Mouse (Mus musculus) gastrocnemius, postnatal 14 days (tissue): ENCODE measurements around the gene Uhrf1. TPM values are rescaled to one million over a fixed set of nuclear protein-coding genes. Genes with fewer than 3 reads are reported as not detected.
A peak's percentile ranks its signal among the peaks of the same experiment; 100 is the strongest.

Experiments
- DNase-seq: peaks from one replicate; pipeline ENCODE4 v3.0.0; 2021; ENCODE audit warnings: mixed read lengths
- intact Hi-C: fragments of 180-260 bp; cut with DNase I; formaldehyde crosslinking; loops from one replicate; pipeline ENCODE4 v1.15.1; 2025; ENCODE audit warnings: low total_unique reads
- total RNA-seq, 2 experiments: library from RNA; stranded (reverse); gene quantifications; 2 replicates each; pipeline ENCODE4 v1.2.3; 2021

Uhrf1 gene
- total RNA-seq, 2 experiments from 2014 or later, result 5.4 to 7.4 TPM

GRCm38 (mm10) chr17:56273482-56273881, 29.6 kb upstream of the Uhrf1 start:
- no peak for DNase-seq
- intact Hi-C loops, result no loop called here

- intact Hi-C loops, result no loop called here
- no peak for DNase-seq
Measured at GRCm38 (mm10) chr17:56273986-56274385, 29.1 kb upstream of the Uhrf1 start.

- peak; percentile 38 for DNase-seq
- intact Hi-C loops, result no loop called here
Measured at GRCm38 (mm10) chr17:56275842-56276480, 27.2 kb upstream of the Uhrf1 start.

- intact Hi-C loops, result no loop called here
- DNase-seq, result peak; percentile 91
Measured at GRCm38 (mm10) chr17:56276643-56277566, 26.2 kb upstream of the Uhrf1 start, which contains the start of gene Ticam1. Ticam1 (minus strand) TSS chr17:56276786.

DNA sequence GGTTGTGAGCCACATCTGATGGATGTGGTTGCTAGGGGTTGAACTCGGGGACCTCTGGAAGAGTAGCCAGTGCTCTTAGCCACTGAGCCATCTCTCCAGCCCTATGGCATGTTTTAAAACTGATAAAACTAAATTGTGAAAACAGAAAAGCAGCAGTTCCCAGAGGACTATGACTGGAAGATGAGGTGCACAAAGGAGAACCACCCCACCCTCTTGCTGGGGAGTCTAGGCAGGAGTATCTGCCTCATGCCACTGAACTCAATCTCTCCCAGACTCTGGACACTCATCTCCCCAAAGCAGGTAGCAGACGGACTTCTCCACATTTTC, 25.6 kb upstream of the Uhrf1 start:
- no peak for DNase-seq
- intact Hi-C loops, result no loop called here

DNA sequence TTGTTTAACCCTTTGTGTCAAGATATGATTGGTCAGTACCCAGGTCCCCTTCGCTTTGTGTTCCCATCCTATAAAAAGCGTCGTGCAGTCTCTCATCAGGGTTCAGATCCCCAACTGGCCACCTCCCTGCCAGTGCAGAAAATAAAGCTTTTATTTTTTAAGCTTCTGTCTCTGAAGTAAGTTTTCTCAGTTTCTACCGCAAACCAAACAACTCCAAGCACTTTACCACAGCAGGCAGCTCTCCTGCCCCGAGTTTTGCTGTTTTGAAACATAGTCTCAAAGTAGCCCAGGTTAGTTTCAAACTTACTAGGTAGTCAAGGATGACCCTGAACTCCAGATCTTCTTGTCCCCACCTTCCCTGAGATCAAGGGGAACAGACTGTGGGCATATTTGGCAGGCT, 24.8 kb upstream of the Uhrf1 start:
- intact Hi-C loops, result no loop called here
- no peak for DNase-seq

DNA sequence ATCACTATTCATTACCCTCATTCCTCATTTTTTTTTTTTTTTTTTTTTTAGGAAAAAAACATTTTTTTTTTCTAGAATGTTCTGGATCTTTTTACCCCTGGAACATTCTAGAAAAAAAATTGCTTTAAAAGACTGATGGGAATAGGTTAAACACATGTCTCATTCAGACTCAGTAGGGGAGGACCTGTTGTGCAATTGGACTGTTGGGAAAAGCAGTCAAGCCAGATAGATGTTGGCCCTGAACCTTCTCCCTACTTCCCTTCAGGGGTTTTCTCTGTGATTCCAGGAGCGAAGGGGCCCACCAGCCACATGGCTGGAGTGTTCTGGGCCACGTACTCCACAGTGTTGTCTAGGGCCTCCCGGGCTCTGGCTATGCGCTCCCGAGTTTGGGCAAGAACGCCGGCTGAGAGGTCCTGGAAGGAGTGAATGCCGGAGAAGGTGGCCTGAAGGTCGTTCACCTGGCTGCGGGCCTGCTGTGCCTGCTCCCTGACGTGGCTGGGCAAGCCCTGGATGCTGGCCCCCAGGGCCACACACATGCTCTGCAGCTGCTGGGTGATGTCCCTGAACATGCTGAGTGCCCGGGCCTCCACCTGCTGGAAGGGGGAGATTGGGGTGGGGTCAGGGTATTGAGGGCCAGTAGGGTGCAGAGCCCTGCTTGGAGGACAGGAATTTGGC, 23.5 kb upstream of the Uhrf1 start:
- intact Hi-C loops, result no loop called here
- DNase-seq, result peak; percentile 57

DNA sequence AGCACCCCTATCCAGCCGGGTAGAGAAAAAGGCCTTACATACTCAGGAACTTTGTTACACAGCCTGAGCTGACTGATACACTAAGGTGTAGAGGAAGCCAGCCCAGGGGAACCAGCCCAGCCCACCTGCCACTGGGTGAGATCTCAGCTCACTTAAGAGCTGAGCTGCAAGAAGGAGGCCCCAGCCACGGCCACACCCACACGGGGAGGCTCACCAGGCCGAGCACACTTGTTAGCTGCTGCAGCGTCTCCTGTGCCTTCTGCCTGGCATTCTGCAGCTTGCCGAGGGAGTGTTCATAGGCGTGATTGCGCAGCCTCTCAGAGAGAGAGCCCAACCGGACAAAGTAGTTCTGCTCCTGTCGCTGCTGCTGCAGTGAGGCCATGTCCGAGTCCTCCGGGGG, 21.9 kb upstream of the Uhrf1 start:
- intact Hi-C loops, result no loop called here
- DNase-seq, result no peak

- DNase-seq, result no peak
- intact Hi-C loops, result no loop called here
Measured at GRCm38 (mm10) chr17:56282802-56283201, 20.3 kb upstream of the Uhrf1 start.

GRCm38 (mm10) chr17:56283316-56283715, 19.8 kb upstream of the Uhrf1 start:
- DNase-seq, result no peak
- intact Hi-C loops, result no loop called here

- intact Hi-C loops, result no loop called here
- no peak for DNase-seq
Measured at GRCm38 (mm10) chr17:56285995-56286394, 17.1 kb upstream of the Uhrf1 start.

DNA sequence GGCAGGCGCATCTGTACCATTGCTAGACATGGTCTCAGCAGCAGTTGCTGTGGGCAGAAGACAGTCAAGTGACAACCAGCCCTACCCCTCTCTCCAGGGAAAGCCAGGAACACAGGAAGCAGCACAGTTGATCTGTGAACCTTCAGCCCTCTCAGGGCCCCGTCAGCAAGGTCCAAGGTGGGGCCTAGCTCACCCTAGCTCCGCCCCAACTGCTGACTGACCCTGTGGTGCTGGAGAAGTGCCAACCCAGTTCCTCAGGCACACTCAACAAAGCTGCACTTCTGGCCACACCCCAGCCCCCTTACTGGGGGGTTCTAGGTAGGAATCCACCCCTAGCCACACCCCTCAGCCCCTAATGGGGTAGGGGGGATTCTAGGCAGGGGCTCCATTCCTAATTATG, 15.3 kb upstream of the Uhrf1 start:
- DNase-seq, result no peak
- intact Hi-C loops, result no loop called here

- intact Hi-C loops, result no loop called here
- no peak for DNase-seq
Measured at GRCm38 (mm10) chr17:56288866-56289265, 14.3 kb upstream of the Uhrf1 start.

- intact Hi-C loops, result no loop called here
- peak; percentile 62 for DNase-seq
Measured at GRCm38 (mm10) chr17:56289371-56290331, 13.5 kb upstream of the Uhrf1 start.

DNA sequence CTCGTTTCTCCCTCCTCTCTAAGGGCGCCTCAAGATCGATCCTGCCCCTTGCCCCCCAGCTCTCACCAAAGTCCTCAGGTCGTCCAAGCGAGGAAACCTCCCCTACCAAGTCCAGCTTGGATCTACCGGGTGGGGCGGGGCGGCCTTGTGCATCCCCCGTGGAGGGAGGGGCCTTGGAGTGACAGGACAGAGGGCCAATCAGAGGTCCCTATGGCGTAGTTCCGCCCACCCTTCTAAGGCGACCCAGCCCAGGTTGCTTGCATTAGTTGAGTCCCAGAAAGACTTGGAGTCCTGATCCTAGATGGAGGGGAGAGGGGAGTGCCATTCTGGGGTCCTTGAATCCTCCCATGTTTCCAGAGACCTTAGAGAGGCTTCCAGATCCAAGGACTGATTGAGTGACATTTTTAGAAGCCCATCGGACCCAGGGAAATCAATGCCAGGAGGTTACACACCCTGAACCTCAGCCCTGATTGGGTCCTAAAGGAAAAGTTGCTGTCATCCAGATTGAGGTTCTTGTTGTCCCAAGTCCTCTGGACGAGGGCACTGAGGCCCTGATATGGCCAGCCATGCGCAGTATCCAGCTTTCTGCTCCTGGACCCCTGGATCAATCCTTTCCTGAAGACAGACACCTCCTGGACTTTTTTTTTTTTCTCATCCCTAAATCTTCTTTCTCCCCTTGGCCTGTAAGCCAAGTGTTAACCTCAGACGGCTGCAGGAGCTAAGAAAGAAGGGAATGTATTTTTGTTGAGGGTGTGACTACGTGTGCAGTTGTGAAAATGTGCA, 12.5 kb upstream of the Uhrf1 start:
- DNase-seq, result peak; percentile 96
- intact Hi-C loops, result no loop called here

DNA sequence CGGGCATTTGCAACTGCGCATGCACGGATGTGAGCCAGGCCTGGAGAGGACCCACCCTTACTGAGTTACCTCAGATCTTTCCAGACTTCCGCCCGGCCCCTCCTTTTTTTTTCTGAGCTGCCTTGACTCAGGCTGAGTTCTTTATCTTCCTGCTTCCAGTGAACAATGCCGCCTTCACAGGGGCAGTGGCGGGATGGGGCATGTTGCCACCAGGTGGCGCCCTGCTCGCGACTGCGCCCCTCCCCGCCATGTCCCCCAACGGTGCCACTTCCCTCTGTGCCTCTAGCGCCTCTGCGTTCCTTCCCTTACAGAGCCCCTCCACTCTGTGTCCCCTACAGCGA, 12.0 kb upstream of the Uhrf1 start:
- peak; percentile 93 for DNase-seq
- intact Hi-C loops, result no loop called here

DNA sequence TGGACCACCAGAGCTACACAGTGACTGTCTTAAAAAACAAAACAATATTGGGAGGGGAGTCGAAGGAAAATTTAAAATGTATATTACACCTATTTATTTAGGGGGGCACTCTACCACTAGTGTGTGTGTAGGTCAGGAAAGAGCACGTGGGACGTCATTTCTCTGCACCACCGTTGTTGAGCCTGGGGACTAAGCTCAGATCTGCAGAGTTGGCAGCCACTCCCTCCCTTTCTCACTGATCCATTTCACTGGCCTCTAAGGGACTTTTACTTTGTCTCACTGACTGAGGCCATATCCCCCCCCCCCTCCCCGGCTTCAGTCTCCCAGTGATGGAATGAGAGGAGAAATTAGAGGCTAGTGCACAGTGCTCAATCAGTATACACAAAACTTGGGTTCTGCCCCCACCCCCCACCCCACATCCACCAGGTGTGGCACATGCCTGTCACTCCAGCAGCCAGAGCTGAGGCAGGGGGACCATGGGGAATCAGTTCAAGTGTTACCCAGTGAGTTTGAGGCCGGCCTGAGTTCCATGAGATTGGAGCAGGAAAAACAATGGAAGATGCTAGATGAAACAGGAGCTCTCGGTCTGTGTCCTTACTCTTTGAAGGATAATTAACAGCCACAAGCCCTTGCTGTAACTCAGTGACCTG, 11.2 kb upstream of the Uhrf1 start:
- DNase-seq, result no peak
- intact Hi-C loops, result no loop called here

GRCm38 (mm10) chr17:56292531-56293222, 10.4 kb upstream of the Uhrf1 start, which contains the start of gene Plin3:
Plin3 (minus strand) TSS chr17:56292873.
- peak; percentile 40 for DNase-seq
- intact Hi-C loops, result no loop called here
